Mouse (Mus musculus) megakaryocyte, embryonic 14.5 days (primary cell): Measurements from ENCODE around the gene Ap5s1.

ENCODE experiments used
- FLI1 ChIP-seq: IDR thresholded peaks from 2 replicates; pipeline ENCODE4 v1.6.1; 2012; ENCODE audit warnings: low read length, inconsistent platforms, mixed read lengths
- GATA1 ChIP-seq: IDR thresholded peaks from 3 replicates; pipeline ENCODE4 v1.6.1; 2012; ENCODE audit warnings: mixed read lengths, low read length, inconsistent platforms, borderline replicate concordance

- TF ChIP-seq GATA1 (no peak), FLI1 (no peak)
Measured at GRCm38 (mm10) chr2:131174700-131175099, 32.2 kb upstream of the Ap5s1 start.
